Mouse (Mus musculus): Measurements from ENCODE around the gene Cdnf. TPM values are rescaled to one million over a fixed set of nuclear protein-coding genes. Genes with fewer than 3 reads are reported as not detected.

The Cdnf gene
- total RNA-seq, 2 experiments from 2014 or later = 3.4 to 4.9 TPM

Other genes with a start within 250 kb of the Cdnf start
- 10 to 100 TPM; 36.6 to 62.1 TPM for gene Nmt2, start 228.8 kb upstream of the Cdnf start, total RNA-seq (2021)
- 10 to 100 TPM; 13.1 to 16.3 TPM for gene Rpp38, start 180.4 kb upstream of the Cdnf start, total RNA-seq (2021)
- under 1 TPM in 1 of 2 experiments, not detected in 1; 0.64 TPM for gene Acbd7, start 176.9 kb upstream of the Cdnf start, total RNA-seq (2021)
- gene Olah, start 115.8 kb upstream of the Cdnf start, total RNA-seq (2021) = under 1 TPM in 1 of 2 experiments, not detected in 1; 0.16 TPM
- gene Meig1, start 90.4 kb upstream of the Cdnf start, total RNA-seq (2021) = not detected
- 1 to 10 TPM; 7.6 to 7.8 TPM for gene Dclre1c, start 88.9 kb upstream of the Cdnf start, total RNA-seq (2021)
- 1 to 10 TPM; 1.5 to 2.0 TPM for gene Suv39h2, start 38.0 kb upstream of the Cdnf start, total RNA-seq (2021)
- 1 to 10 TPM; 1.7 to 2.5 TPM for gene Gm45902, start 240 bp upstream of the Cdnf start, total RNA-seq (2021)
- 10 to 100 TPM; 33.4 to 37.6 TPM for gene Hspa14, start 216 bp upstream of the Cdnf start, total RNA-seq (2021)
- 10 to 100 TPM; 11.2 to 19.0 TPM for gene Fam107b, start 57.5 kb downstream of the Cdnf start, total RNA-seq (2021)

Measured in adrenal gland, adult 18-20 months (tissue).